Mouse (Mus musculus) bone marrow macrophage, adult 2 months (primary cell): ENCODE measurements around the gene Pdf. TPM values are rescaled to one million over a fixed set of nuclear protein-coding genes. Genes with fewer than 3 reads are reported as not detected.

Source experiments
- H3K27ac ChIP-seq: 2 replicates; pipeline ENCODE4 v1.5.1; 2012; ENCODE audit warnings: low read depth, low read length; ENCODE audit not compliant: insufficient read depth
- H3K4me1 ChIP-seq: 2 replicates; pipeline ENCODE4 v1.6.1; 2012; ENCODE audit warnings: low read length; ENCODE audit not compliant: control insufficient read depth, insufficient read depth
- H3K4me3 ChIP-seq: 2 replicates; pipeline ENCODE4 v1.5.1; 2012; ENCODE audit warnings: mild to moderate bottlenecking, low read length, moderate library complexity; ENCODE audit not compliant: insufficient read depth
- CTCF ChIP-seq: IDR thresholded peaks from 2 replicates; pipeline ENCODE4 v1.5.1; 2012; ENCODE audit warnings: low read depth, mild to moderate bottlenecking, low read length, moderate library complexity
- POLR2A ChIP-seq: IDR thresholded peaks from 2 replicates; pipeline ENCODE4 v1.6.1; 2012; ENCODE audit warnings: mild to moderate bottlenecking, low read depth, low read length, borderline replicate concordance
- polyA plus RNA-seq: library from polyadenylated mRNA; stranded (reverse); fragments of >200 nt; gene quantifications from 2 replicates; pipeline ENCODE4 v1.2.4, GENCODE M21; 2012; ENCODE audit not compliant: missing spikeins, insufficient read depth, insufficient read length

The Pdf gene
- polyA plus RNA-seq, 1 experiment = 1.7 TPM

DNA sequence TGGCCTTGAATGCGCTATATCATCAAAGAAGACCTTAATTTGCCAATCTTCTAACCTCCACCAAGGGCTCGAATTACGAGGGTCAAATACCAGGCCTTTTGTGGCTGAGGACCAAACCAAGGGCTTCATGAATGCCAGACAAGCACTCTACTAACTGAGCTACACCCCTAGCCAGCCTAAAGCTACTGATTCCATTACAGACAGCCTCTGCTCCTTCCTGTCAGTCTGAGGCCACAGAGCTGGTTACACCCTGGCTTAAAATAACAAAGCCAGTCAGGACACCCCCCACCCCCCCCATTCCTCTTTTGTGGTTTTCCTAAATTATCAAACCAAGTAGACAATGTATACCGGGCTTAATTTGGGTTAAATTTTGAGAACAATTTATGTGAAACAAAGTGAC, 25.3 kb upstream of the Pdf start:
- Histone ChIP-seq H3K27ac (no peak overlapping the region), H3K4me1 (peaks cover 6% of the 10 kb centered on the region; the same call in 1 of the 2 replicates), H3K4me3 (no peak overlapping the region)
- no peak for TF ChIP-seq POLR2A

DNA sequence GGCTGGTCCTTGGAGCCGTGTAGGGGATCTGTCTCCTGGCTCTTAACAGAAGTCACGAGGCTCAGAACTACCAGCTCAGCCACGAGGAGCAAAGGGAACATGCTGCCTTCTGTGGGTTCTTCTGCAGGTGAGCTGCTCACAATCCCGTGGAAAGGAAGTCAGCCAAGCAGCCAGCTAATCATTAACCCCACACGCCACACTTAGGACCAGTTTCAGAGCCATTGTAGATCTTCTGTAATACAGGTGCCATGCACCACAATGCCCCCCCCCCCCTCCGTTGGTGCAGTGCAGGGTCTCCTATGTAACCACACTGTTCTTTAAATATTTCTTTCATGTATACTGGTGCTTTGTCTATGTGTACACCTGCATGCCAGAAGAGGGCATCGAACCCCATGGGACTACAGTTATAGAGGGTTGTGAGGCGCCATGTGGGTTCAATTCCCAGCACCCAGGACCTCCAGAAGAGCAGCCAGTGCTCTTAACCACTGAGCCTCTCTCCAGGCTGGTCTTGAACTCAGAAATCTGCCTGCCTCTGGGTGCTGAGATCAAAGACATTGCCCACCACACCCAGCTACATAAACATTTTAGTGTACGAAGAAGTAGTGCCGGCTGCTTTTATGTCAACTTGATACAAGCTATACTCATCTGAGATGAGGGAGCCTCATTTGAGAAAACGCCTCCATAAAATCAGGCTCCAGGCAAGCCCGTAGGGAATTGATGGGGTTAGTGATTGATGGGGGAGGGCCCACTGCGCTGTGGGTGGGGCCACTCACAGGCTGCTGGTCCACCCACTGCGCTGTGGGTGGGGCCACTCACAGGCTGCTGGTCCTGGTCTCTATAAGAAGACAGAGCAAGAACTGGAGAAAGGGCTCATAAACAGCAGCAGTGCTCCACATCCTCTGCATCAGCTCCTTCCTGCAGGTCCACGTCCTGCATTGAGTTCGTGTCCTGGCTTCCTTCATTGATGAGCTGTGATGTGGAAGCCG, 17.4 kb upstream of the Pdf start, which contains the start of gene Tmed6:
Tmed6 (minus strand) TSS at position 134 of the 986 bp plus-strand sequence.
- H3K27ac ChIP-seq = no peak within 1 kb of the TSS
- no peak within 1 kb of the TSS for H3K4me3 ChIP-seq

GRCm38 (mm10) chr8:107062613-107063012, 14.2 kb upstream of the Pdf start:
- TF ChIP-seq CTCF = no peak
- Histone ChIP-seq H3K4me1 (peaks cover 8% of the 10 kb centered on the region), H3K27ac (no peak overlapping the region), H3K4me3 (no peak overlapping the region)

More for the DNA sequence above, 17.4 kb upstream of the Pdf start, which contains the start of gene Tmed6:
- no peak for TF ChIP-seq CTCF
- no peak for TF ChIP-seq POLR2A
- H3K4me1 ChIP-seq = no peaks in the 10 kb centered on the region

- Histone ChIP-seq H3K4me3 (peak overlapping the region; percentile 83), H3K27ac (peak overlapping the region; percentile 22), H3K4me1 (peaks cover 8% of the 10 kb centered on the region)
- TF ChIP-seq POLR2A (no peak), CTCF (no peak)
Observed at GRCm38 (mm10) chr8:107056973-107057369, 8.6 kb upstream of the Pdf start.

- H3K27ac ChIP-seq = peak within 1 kb of the TSS; percentile 69
- TF ChIP-seq CTCF (no peak), POLR2A (no peak)
- peaks cover 8% of the 10 kb centered on the region for H3K4me1 ChIP-seq
- H3K4me3 ChIP-seq = peak within 1 kb of the TSS; percentile 94
Observed at GRCm38 (mm10) chr8:107056076-107056972, 7.9 kb upstream of the Pdf start, which contains the start of the genes Cog8 and Nip7. Gene Cog8, minus strand, starts transcription at chr8:107056689. Gene Nip7, plus strand, starts transcription at chr8:107056877.

DNA sequence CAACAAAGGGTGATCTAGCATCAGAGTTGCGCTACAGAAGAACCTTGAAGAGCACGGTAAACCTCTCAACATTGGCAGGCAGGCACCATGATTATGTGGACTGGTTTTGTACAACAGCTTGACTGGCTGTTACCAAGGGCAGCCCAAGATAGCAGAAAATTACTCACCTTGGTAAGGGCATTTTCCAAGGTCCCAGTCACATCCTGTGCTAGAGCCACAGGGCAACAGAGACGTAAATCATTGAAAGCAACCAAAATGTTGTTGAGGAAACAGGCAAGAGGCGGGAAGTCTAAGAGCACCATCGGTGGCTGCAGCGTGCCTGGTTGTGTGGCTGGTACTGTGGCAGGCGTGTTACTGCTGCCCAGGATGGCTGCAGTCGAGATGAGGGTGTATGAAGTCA, 3.6 kb upstream of the Pdf start:
- Histone ChIP-seq H3K27ac (no peak overlapping the region), H3K4me3 (no peak overlapping the region), H3K4me1 (peaks cover 3% of the 10 kb centered on the region)
- TF ChIP-seq CTCF = no peak

GRCm38 (mm10) chr8:107049480-107049879, 1.1 kb upstream of the Pdf start:
- TF ChIP-seq POLR2A = 0 out of 2 replicates have a peak, but pooled peaks have one; percentile 19
- no peak for TF ChIP-seq CTCF
- H3K4me3 ChIP-seq = peak overlapping the region; percentile 85
- peaks cover 6% of the 10 kb centered on the region for H3K4me1 ChIP-seq
- no peak overlapping the region for H3K27ac ChIP-seq

GRCm38 (mm10) chr8:107046976-107047375, 1.4 kb downstream of the Pdf start:
- TF ChIP-seq CTCF (no peak), POLR2A (no peak)
- no peak overlapping the region for H3K27ac ChIP-seq
- H3K4me3 ChIP-seq = peak overlapping the region; percentile 85; the same call in 1 of the 2 replicates
- peaks cover 6% of the 10 kb centered on the region for H3K4me1 ChIP-seq

DNA sequence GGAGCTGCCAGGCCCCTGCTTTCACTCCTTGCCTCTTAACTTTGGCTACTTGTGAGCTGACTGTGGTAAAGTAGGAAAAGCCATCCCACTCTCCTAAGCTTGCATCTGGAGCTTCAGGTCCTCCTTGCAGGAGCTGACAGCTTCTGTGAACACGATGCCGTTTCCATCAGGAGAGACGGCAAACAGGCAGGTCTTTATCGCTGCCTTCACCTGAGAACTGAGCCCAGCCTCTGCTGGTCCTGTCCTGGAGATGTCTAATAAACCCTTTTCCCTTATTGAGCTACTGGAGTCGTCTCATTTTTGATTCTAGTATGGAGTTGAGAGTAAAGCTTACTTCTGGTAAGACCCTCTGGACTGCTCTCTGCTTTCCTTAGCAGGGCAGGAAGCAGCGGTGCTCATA, 2.9 kb downstream of the Pdf start:
- no peak overlapping the region for H3K27ac ChIP-seq
- TF ChIP-seq POLR2A (no peak), CTCF (no peak)

More for the DNA sequence above, 2.9 kb downstream of the Pdf start:
- Histone ChIP-seq H3K4me1 (peaks cover 10% of the 10 kb centered on the region), H3K4me3 (no peak overlapping the region)
